Mouse (Mus musculus): ENCODE data around the gene Gm15217.

Gm15217 gene

DNA sequence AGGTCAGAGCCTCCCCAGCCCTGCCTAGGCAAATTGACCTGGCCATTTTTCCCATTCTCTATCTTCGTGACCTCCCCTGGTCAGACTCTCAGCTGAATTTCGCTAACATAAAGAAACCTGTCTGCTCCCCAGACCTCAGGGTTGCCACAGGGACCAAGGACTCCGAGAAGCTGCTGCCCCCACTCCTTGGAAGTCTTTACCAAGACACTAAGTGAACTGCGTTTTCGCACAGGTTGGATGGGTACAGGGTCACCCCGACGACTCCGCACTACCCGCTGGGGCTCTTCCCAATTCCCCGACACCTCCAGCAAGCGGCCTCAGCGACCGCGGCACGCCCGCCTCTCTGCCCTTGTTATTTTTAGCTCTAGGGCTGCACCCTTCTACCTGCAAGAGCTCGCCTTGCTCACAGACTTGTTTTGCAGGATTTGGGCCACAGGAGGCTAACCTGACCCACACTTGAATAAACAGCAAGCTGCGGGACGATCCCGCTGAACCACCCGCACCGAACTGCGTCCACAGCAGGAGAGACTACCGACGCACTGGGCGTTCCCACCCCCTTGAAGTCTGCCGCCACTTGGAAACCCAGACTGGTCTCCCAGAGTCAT, 19.0 kb downstream of the Gm15217 start:
- DNase-seq = peak; percentile 20

DNA sequence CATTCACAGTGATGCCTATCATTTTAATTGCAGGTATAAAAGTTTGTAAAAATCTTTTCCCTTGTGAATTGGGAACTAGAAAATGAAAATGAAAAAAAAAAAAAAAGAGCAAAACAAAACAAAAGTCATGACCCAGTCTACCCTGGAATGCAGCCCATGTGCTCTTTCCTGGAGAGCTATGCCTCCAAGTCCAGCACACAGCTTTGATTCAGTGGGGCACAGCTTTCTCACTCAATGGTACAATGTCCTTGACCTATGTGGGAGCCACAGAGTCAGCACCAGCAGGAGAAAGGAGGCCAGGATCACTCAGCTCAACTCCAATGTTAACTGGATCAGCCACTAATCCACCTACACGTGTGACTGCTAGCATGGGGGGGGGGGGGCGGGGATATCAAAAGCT, 20.7 kb downstream of the Gm15217 start:
- DNase-seq = no peak

DNA sequence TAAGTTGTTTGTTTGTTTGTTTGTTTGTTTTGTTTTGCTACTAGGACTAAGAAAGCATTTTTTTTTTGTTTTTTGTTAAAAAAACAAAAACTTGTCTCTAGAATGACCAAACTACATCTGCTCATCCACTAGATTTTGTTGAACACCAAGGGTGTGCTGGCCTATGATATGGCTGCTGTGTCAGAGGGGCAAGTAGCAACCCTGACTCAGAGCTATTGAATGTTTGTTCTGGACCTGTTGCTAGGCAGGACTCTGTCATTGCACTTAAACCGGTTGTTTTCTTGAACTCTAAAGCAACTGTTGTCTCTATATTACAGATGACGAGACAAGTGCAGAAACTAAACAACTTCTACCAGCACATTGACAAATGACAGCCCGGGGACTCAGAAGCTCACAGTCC, 29.1 kb downstream of the Gm15217 start:
- DNase-seq = no peak

DNA sequence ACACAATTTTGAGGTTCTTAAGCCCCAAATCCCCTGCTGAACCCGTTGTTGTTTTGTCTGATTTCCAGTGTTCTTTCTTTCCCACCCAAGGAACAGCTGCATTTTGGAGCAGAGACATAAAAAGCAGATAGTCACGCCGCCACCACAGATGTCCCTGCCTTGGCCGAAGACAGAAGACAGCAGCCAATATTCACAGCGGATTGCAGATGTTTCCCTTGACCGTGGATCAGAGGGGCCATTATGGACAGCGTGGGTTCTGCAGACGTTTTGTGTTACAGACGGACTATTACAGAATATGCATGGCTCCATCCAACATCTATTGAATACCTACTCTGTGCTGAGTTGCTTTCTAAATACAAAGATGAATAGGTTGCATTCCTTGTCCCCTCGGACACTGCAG, 29.8 kb downstream of the Gm15217 start:
- no peak for DNase-seq

DNA sequence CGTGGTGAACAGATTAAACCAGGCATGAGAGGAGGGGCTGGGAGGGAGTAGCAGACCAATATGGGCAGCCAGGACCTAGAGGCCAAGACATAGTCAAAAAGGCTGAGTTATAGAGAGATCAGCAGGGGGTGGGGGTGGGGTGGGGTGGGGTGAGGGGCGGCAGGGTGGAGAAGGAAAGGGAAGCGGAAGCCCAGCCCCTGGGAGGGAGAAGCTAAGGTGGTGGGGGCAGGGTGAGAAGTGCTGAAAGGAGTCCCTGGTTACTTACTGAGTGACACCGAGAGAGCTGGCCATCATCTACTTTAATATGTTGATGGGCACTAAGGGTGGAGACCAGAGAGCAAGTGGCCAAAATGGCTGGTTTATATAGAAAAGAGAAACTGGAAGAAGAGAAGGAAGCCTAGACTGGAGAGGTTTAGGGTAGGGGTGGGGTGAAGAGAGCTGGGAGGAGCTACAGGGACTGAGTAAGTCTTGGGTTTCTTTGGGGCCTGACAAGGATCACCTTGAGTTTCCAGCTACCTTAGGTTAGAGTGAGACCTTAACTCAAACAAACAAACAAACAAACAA, 31.4 kb downstream of the Gm15217 start:
- peak; percentile 10 for DNase-seq

DNA sequence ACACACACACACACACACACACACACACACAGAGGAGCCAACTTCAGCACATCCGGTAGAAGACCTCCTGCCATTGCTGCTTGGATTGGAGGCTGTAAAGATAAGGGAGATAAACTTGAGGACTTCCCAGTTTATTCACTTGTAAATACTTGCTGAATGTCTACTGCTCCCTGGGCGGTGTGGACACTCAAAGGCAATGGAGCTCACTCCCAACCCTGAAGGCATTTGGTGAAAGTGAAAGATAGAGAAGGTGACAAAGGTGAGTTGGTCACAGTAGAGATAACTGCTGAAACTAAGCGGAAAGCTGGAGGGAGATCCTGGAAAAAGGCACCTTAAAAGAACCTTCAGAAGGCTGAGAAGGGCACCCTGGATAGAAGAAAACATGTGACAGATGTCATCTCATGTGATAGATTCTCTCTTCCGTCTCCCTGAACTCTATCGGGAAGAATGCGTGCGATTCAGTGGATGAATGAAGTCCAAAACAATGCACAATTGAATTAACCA, 33.3 kb downstream of the Gm15217 start:
- DNase-seq = no peak

DNA sequence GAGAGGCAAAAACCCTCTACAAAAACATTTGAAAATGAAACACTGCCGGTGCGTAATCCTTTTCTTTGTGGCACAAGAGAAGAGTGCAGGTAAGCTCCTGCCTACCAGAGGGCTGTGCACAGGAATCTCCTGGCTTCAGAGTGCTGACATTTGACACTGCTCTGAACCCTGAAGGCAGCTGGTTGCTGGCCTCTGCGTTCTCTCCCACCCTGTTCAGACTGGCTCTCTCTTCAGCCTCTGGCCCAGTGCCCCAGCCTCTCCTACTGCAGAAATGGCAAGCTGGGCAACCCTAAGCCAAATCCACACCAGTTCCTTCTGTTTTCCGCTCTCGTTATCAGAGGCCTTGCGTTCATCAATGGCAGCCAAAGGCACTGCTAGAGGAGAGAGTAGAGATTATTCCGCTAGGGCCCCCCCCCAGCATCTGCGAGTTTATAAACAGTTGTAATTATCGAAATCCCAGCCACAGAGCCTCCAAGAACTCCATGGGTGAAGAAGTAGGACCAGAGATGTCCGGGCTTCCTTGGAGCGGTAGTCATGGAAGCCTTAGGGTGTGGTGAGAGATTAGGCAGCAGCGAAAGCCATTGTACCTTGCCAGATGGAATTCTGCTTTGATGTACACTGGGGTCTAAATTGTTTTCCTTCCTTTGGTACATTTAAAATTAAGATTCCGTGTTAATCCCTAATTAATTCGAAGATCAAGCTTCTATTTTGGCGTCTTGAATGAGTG, 39.3 kb downstream of the Gm15217 start:
- no peak for DNase-seq

DNA sequence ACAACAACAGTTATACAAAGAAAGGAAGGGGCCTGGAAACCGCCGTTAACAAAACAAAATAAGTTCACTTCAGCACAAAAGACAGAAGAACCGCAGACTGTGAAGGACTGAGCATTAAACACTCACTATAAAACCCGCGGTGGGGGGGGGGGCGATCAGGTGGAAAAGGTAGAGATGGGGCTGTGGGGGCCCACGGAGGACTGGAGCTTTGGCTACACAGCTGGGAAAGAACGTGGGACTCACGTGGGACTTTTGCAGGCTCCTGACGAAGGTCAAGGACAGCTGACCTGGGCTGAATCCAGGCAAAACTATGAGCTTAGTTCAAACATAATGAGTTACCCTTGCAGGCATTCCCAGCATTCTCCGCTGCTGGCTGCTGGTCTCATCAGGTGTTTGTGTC, 40.1 kb downstream of the Gm15217 start:
- no peak for DNase-seq

DNA sequence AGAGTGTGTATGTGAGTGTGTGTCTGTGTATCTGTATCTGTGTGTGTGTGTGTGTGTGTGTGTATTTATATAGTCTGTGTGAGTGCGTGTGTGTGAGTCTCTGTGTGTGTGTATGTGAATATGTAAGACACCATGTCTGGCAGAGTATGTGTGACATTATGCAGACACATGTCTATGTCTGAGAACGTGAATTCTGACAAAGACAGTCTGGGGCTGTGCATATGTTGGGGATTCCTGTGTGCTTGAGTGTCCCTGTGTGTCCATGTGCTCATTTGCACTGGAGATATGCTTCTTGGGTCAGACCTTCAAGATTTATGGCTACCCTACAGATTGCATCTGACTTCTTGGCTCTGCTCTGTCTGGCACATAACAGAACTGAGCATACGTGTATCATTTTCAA, 42.6 kb downstream of the Gm15217 start:
- no peak for DNase-seq

DNA sequence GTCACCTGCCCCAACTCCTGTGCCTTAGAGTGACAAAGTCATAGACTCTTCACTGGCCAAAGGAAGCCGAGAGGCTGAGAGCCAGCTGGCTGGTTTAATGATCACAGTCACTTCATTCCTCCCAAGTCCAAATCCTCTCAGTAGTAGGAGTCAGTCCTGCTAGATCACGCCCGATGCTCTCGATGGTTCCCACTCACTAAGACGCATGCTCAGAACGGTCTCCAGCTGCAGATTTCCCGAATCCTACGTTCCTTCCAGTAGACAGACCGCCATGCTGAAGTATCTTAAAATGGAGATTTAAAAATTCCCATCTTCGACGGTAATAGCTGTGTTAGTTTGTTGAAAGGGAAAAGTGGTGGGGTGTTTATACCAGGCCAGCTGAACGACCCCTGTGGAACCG, 48.0 kb downstream of the Gm15217 start:
- DNase-seq = no peak

DNA sequence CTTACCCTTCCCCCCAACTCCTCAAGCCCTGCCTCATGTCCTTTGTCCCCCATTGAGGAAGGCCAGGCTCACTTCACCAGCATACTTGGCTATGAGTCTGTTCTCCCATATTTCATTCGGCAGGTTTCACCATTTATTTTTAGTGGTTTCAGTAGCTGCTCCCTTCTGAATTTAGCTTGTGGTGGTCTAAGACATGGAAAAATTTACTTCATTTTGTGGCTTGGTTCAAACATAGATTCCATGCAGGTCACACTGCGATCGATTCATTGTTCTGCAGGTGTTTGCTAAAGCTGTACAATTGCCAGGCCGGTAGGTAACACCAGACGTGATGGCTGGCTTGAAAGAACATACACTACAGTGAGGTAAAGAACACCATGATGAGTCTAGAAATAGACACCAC, 51.0 kb downstream of the Gm15217 start:
- no peak for DNase-seq
